ENCODE assay signal across 8 mouse cellular contexts in genomic region chr2:152398691-152399090, GRCm38 (mm10). TPM values are rescaled to one million over a fixed set of nuclear protein-coding genes. Genes with fewer than 3 reads are reported as not detected.
DNase-seq lines count a peak whose midpoint lies in the region; ATAC-seq and TF ChIP-seq lines count a peak whose summit lies in the region.

No protein-coding gene starts in this region.

- TF ChIP-seq EP300 in MEL (IDR thresholded peaks at IDR 0.05; ENCODE audit: low read depth in 1 of 2, low read length in 2 of 2) = no peak

- under 1% methylated on average over 38 of the region's 38 CpGs for WGBS in cerebellum, adult 2 months
- 0% methylated on average over 38 of the region's 38 CpGs for WGBS in lung, embryonic 15.5 days
- WGBS in olfactory bulb, adult 2 months = under 1% methylated on average over 38 of the region's 38 CpGs

- H3K4me3 ChIP-seq in MEL (ENCODE audit: control insufficient read depth in 1 of 2, insufficient read depth in 1 of 2, low read depth in 2 of 2, low read length in 2 of 2) = peak overlapping the region; percentile 66 to 71
- H3K4me3 ChIP-seq in cerebellum, adult 2 months (replicated peaks; ENCODE audit: insufficient read depth, low read depth, low read length) = peak overlapping the region; percentile 67
- H3K4me3 ChIP-seq in lung, embryonic 15.5 days = peak overlapping the region; percentile 76
- H3K4me3 ChIP-seq in olfactory bulb, adult 2 months (ENCODE audit: insufficient read depth, low read depth, low read length) = peak overlapping the region; percentile 80

- H3K4me1 ChIP-seq in MEL (ENCODE audit: control insufficient read depth in 1 of 2, insufficient read depth in 2 of 2, low read length in 2 of 2) = peaks cover 0 to 21% of the 10 kb centered on the region in 2 experiments; a peak in 3 of 4 replicates
- 0 out of 2 replicates have a peak, but pooled peaks cover 8% of the 10 kb centered on the region for H3K4me1 ChIP-seq in cerebellum, adult 2 months (ENCODE audit: control insufficient read depth, insufficient read depth, low read length)
- H3K4me1 ChIP-seq in lung, embryonic 15.5 days = peaks cover 41% of the 10 kb centered on the region
- H3K4me1 ChIP-seq in olfactory bulb, adult 2 months (ENCODE audit: control insufficient read depth, insufficient read depth, low read length) = peaks cover 19% of the 10 kb centered on the region

- H3K9ac ChIP-seq in MEL (ENCODE audit: control insufficient read depth, low read depth, low read length, poor library complexity, severe bottlenecking) = peak overlapping the region; percentile 75
- peak overlapping the region; percentile 94 for H3K9ac ChIP-seq in lung, embryonic 15.5 days

- no peak for TF ChIP-seq CTCF in MEL (IDR thresholded peaks at IDR 0.05 in 2 of 3, conservative IDR thresholded peaks at IDR 0.05 in 1 of 3; ENCODE audit: control insufficient read depth in 1 of 3, insufficient read depth in 1 of 3, low read depth in 2 of 3, low read length in 3 of 3, poor library complexity in 1 of 3, severe bottlenecking in 1 of 3)
- TF ChIP-seq CTCF in cerebellum, adult 2 months (IDR thresholded peaks at IDR 0.05; ENCODE audit: borderline replicate concordance, insufficient read depth, low read depth, low read length) = no peak
- peak; percentile 22; the same call in 1 of the 2 replicates for TF ChIP-seq CTCF in olfactory bulb, adult 2 months (IDR thresholded peaks at IDR 0.05; ENCODE audit: insufficient read depth, low read depth, low read length)

- peak; percentile 97 for DNase-seq in MEL (ENCODE audit: low read depth, low spot score)
- peak; percentile 81 to 87 for DNase-seq in cerebellum, adult 2 months
- peak; percentile 97 for DNase-seq in forelimb bud, embryonic 11.5 days (ENCODE audit: low read depth, low spot score)
- peak; percentile 62 for DNase-seq in layer of hippocampus, adult 9-10 months (ENCODE audit: low spot score)
- DNase-seq in thymus, adult 18-20 months = peak; percentile 65

- ATAC-seq in hematopoietic stem cell, adult 5-6 weeks (replicated peaks in 1 of 2; ENCODE audit: insufficient read depth in 1 of 2, low FRiP score in 2 of 2, low TSS enrichment in 1 of 2, low read depth in 1 of 2, poor library complexity in 2 of 2, severe bottlenecking in 2 of 2) = peak; percentile 72 to 78
- peak; percentile 81 for ATAC-seq in lung, embryonic 15.5 days (ENCODE audit: borderline replicate concordance, extremely low read depth, low FRiP score, low TSS enrichment)

- no peaks in the 10 kb centered on the region for H3K27me3 ChIP-seq in MEL (ENCODE audit: control insufficient read depth in 1 of 2, insufficient read depth in 2 of 2, low read length in 2 of 2)
- H3K27me3 ChIP-seq in cerebellum, adult 2 months (ENCODE audit: control insufficient read depth, insufficient read depth, low read length) = no peaks in the 10 kb centered on the region
- no peaks in the 10 kb centered on the region for H3K27me3 ChIP-seq in lung, embryonic 15.5 days

- TF ChIP-seq POLR2A in MEL (IDR thresholded peaks at IDR 0.05; ENCODE audit: control insufficient read depth in 1 of 2, insufficient read depth in 1 of 2, low read depth in 1 of 2, low read length in 2 of 2, poor library complexity in 1 of 2) = peak; percentile 20 to 58; a peak in 2 of 4 replicates
- TF ChIP-seq POLR2A in cerebellum, adult 2 months (IDR thresholded peaks at IDR 0.05; ENCODE audit: borderline replicate concordance, insufficient read depth, low read length) = peak; percentile 16; the same call in 1 of the 2 replicates
- TF ChIP-seq POLR2A in olfactory bulb, adult 2 months (IDR thresholded peaks at IDR 0.05; ENCODE audit: insufficient read depth, low read depth, low read length) = peak; percentile 69

- peak overlapping the region; percentile 70 for H3K27ac ChIP-seq in MEL (ENCODE audit: control insufficient read depth, low read depth, low read length)
- H3K27ac ChIP-seq in cerebellum, adult 2 months (ENCODE audit: insufficient read depth, low read length) = peak overlapping the region; percentile 35; the same call in 1 of the 2 replicates
- H3K27ac ChIP-seq in lung, embryonic 15.5 days = peak overlapping the region; percentile 100
- peak overlapping the region; percentile 75 for H3K27ac ChIP-seq in olfactory bulb, adult 2 months (ENCODE audit: insufficient read depth, low read depth, low read length)

- peak overlapping the region; percentile 93 for H3K4me2 ChIP-seq in lung, embryonic 15.5 days

- peaks cover 14% of the 10 kb centered on the region for H3K79me2 ChIP-seq in MEL (ENCODE audit: control insufficient read depth, insufficient read depth, low read length, poor library complexity)

- no peak for TF ChIP-seq RAD21 in MEL (IDR thresholded peaks at IDR 0.05; ENCODE audit: low read depth, low read length)

- peaks cover 0 to 6% of the 10 kb centered on the region in 2 experiments; a peak in 1 of 4 replicates for H3K36me3 ChIP-seq in MEL (ENCODE audit: control insufficient read depth in 1 of 2, insufficient read depth in 2 of 2, low read length in 2 of 2)
- no peaks in the 10 kb centered on the region for H3K36me3 ChIP-seq in lung, embryonic 15.5 days

- no peaks in the 10 kb centered on the region for H3K9me3 ChIP-seq in MEL (replicated peaks; ENCODE audit: insufficient read depth, low read length)
- H3K9me3 ChIP-seq in lung, embryonic 15.5 days = no peaks in the 10 kb centered on the region

TF ChIP-seq in MEL, 35 proteins besides CTCF, POLR2A, EP300 and RAD21 (continues in another document):
- TF ChIP-seq MYC (IDR thresholded peaks at IDR 0.05; ENCODE audit: low read depth, low read length) (peak; percentile 75), NRF1 (IDR thresholded peaks at IDR 0.05; ENCODE audit: insufficient read depth, low read depth, low read length, poor library complexity, severe bottlenecking) (peak; percentile 58), USF1 (IDR thresholded peaks at IDR 0.05; ENCODE audit: low read depth, low read length) (peak; percentile 69), MAX (IDR thresholded peaks at IDR 0.05; ENCODE audit: low read length) (peak; percentile 91), GATA1 (IDR thresholded peaks at IDR 0.05; ENCODE audit: low read depth, low read length) (no peak), RCOR1 (IDR thresholded peaks at IDR 0.05; ENCODE audit: low read depth, low read length) (no peak), BHLHE40 (IDR thresholded peaks at IDR 0.05; ENCODE audit: borderline replicate concordance, low read depth, low read length) (peak; percentile 61; the same call in 1 of the 2 replicates), ETS1 (IDR thresholded peaks at IDR 0.05; ENCODE audit: low read depth, low read length) (no peak), MXI1 (IDR thresholded peaks at IDR 0.05; ENCODE audit: low read depth, low read length) (peak; percentile 98), CHD1 (IDR thresholded peaks at IDR 0.05; ENCODE audit: low read depth, low read length) (no peak), TBP (IDR thresholded peaks at IDR 0.05; ENCODE audit: low read depth, low read length) (no peak), SIN3A (IDR thresholded peaks at IDR 0.05; ENCODE audit: low read length) (peak; percentile 54; the same call in 1 of the 2 replicates)

RNA-seq across cellular contexts. Expression of gene Sox12, which starts 0.8 kb away (rescaled TPM):
- total RNA-seq in MEL (2012; rRNA removed) = 1.5 and 2.0 TPM in 2 replicates
- polyA plus RNA-seq in MEL (2012; ENCODE audit: insufficient read depth in 1 of 2, insufficient read length in 2 of 2, low read depth in 1 of 2, low replicate concordance in 2 of 2, missing spikeins in 1 of 2) = 10 to 100 TPM in 1 of 2 experiments, not detected in 1; 24.7 TPM
- 11.1 and 12.1 TPM in 2 replicates for polyA plus RNA-seq in cerebellum, adult 2 months (2012; rRNA removed)
- 1.9 and 3.9 TPM in 2 replicates for total RNA-seq in hematopoietic stem cell, adult 5-6 weeks (2017)
- polyA plus RNA-seq in lung, embryonic 15.5 days (2015; fragmentation: Nextera tagmentation; extraction: Ambion mirVana) = 10.5 and 11.3 TPM in 2 replicates
- not detected in 2 replicates for polyA plus RNA-seq in olfactory bulb, adult 2 months (2012; ENCODE audit: insufficient read depth, insufficient read length, low replicate concordance, missing spikeins)

RNA-seq across cellular contexts. Expression of gene Zcchc3, which starts 16.1 kb away (rescaled TPM):
- 5.1 and 5.7 TPM in 2 replicates for total RNA-seq in MEL (2012; rRNA removed)
- polyA plus RNA-seq in MEL (2012; ENCODE audit: insufficient read depth in 1 of 2, insufficient read length in 2 of 2, low read depth in 1 of 2, low replicate concordance in 2 of 2, missing spikeins in 1 of 2) = 10 to 100 TPM in 1 of 2 experiments, not detected in 1; 12.1 TPM
- polyA plus RNA-seq in cerebellum, adult 2 months (2012; rRNA removed) = 10.7 and 11.9 TPM in 2 replicates
- total RNA-seq in hematopoietic stem cell, adult 5-6 weeks (2017) = 5.8 and 5.9 TPM in 2 replicates
- polyA plus RNA-seq in lung, embryonic 15.5 days (2015; fragmentation: Nextera tagmentation; extraction: Ambion mirVana) = 37.7 and 40.5 TPM in 2 replicates
- polyA plus RNA-seq in olfactory bulb, adult 2 months (2012; ENCODE audit: insufficient read depth, insufficient read length, low replicate concordance, missing spikeins) = not detected in 2 replicates

RNA-seq across cellular contexts. Expression of gene 6820408C15Rik, which starts 16.7 kb away (rescaled TPM):
- 0.08 and 0.13 TPM in 2 replicates for total RNA-seq in MEL (2012; rRNA removed)
- under 1 TPM in 1 of 2 experiments, not detected in 1; 0.31 TPM for polyA plus RNA-seq in MEL (2012; ENCODE audit: insufficient read depth in 1 of 2, insufficient read length in 2 of 2, low read depth in 1 of 2, low replicate concordance in 2 of 2, missing spikeins in 1 of 2)
- 2.6 and 3.9 TPM in 2 replicates for polyA plus RNA-seq in cerebellum, adult 2 months (2012; rRNA removed)
- not detected in 2 replicates for total RNA-seq in hematopoietic stem cell, adult 5-6 weeks (2017)
- 3.0 and 3.1 TPM in 2 replicates for polyA plus RNA-seq in lung, embryonic 15.5 days (2015; fragmentation: Nextera tagmentation; extraction: Ambion mirVana)
- not detected in 2 replicates for polyA plus RNA-seq in olfactory bulb, adult 2 months (2012; ENCODE audit: insufficient read depth, insufficient read length, low replicate concordance, missing spikeins)

RNA-seq across cellular contexts. Expression of gene Nrsn2, which starts 22.3 kb away (rescaled TPM):
- not detected in 2 replicates for total RNA-seq in MEL (2012; rRNA removed)
- polyA plus RNA-seq in MEL (2012; ENCODE audit: insufficient read depth in 1 of 2, insufficient read length in 2 of 2, low read depth in 1 of 2, low replicate concordance in 2 of 2, missing spikeins in 1 of 2) = not detected
- polyA plus RNA-seq in cerebellum, adult 2 months (2012; rRNA removed) = 124 and 142 TPM in 2 replicates
- not detected in 2 replicates for total RNA-seq in hematopoietic stem cell, adult 5-6 weeks (2017)
- 0.14 and 0.36 TPM in 2 replicates for polyA plus RNA-seq in lung, embryonic 15.5 days (2015; fragmentation: Nextera tagmentation; extraction: Ambion mirVana)
- not detected in 2 replicates for polyA plus RNA-seq in olfactory bulb, adult 2 months (2012; ENCODE audit: insufficient read depth, insufficient read length, low replicate concordance, missing spikeins)

RNA-seq across cellular contexts. Expression of gene Trib3, which starts 54.9 kb away (rescaled TPM):
- 6.1 and 62.9 TPM in 2 replicates for total RNA-seq in MEL (2012; rRNA removed)
- polyA plus RNA-seq in MEL (2012; ENCODE audit: insufficient read depth in 1 of 2, insufficient read length in 2 of 2, low read depth in 1 of 2, low replicate concordance in 2 of 2, missing spikeins in 1 of 2) = 10 to 100 TPM in 1 of 2 experiments, not detected in 1; 34.9 TPM
- polyA plus RNA-seq in cerebellum, adult 2 months (2012; rRNA removed) = 1.1 TPM in 2 replicates
- total RNA-seq in hematopoietic stem cell, adult 5-6 weeks (2017) = 1.7 and 3.0 TPM in 2 replicates
- polyA plus RNA-seq in lung, embryonic 15.5 days (2015; fragmentation: Nextera tagmentation; extraction: Ambion mirVana) = 4.1 and 5.0 TPM in 2 replicates
- polyA plus RNA-seq in olfactory bulb, adult 2 months (2012; ENCODE audit: insufficient read depth, insufficient read length, low replicate concordance, missing spikeins) = not detected in 2 replicates

Comparison
In these comparisons a context has a peak if more than half of its experiments do, and no peak if none do; other contexts are left out.
1. Peak in every context shown above with its lines: DNase-seq, ATAC-seq, H3K4me3 ChIP-seq and H3K27ac ChIP-seq.
2. H3K27ac ChIP-seq: peak in every context shown above with its lines; median percentile 100 in lung, embryonic 15.5 days; 75 in olfactory bulb, adult 2 months; 70 in MEL; 35 in cerebellum, adult 2 months.
3. POLR2A ChIP-seq: peak in every context shown above with its lines; median percentile 69 in olfactory bulb, adult 2 months; 39 in MEL; 16 in cerebellum, adult 2 months.